Mouse (Mus musculus) gastrocnemius, adult 18-20 months (tissue): ENCODE data around the gene Gm10097. TPM values are rescaled to one million over a fixed set of nuclear protein-coding genes. Genes with fewer than 3 reads are reported as not detected.

ENCODE experiments used
- DNase-seq: peaks from one replicate; pipeline ENCODE4 v3.0.0; 2021; ENCODE audit warnings: low spot score
- long read RNA-seq, 2 experiments: library from polyadenylated mRNA; stranded (forward); transcript quantifications; one replicate each; pipeline ENCODE4 v2.0.0; 2021
- total RNA-seq, 2 experiments: library from RNA; stranded (reverse); gene quantifications; 2 replicates each; pipeline ENCODE4 v1.2.3; 2021

Gene Gm10097
- under 1 TPM; 0.16 to 0.88 TPM for total RNA-seq
- long read RNA-seq, experiment 1, partial matches to known transcripts, result 0 of 1 reads
- long read RNA-seq, experiment 1, other reads (novel, unspliced or antisense), result 0 of 1 reads
- long read RNA-seq, experiment 2, partial matches to known transcripts, result 0 of 1 reads
- long read RNA-seq, experiment 2, other reads (novel, unspliced or antisense), result 0 of 1 reads

DNA sequence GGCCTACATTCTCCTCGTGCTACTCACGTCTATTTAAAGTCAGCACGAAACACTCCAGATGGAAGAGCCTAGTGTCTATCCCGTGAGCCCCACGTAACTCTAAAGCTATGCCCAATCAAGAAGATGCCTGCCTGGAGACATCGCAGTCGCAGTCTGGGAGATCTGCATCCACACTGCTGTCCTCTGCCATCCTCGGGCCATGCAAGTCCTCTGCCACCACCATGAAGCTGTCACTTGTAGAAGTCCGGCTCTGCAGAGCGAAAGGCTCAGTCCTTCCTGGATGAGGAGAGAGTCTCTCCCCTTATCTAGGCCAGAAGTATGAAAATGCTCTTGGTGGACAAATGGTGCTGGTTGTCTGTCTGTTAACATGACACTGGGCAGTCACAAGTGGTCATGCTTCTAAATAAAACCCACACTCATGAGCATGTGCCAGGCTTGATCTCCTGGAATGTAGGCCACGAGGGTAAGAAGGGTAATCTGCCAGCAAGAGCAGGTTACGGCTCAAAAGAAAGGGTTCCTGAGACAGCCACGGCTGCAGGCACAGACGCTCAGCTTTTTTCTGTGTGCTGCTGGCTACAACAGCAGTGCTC, at the start of gene Gm10097:
Gm10097 (plus strand) TSS at position 517 of the 590 bp plus-strand sequence.
- DNase-seq, result peak; percentile 77

DNA sequence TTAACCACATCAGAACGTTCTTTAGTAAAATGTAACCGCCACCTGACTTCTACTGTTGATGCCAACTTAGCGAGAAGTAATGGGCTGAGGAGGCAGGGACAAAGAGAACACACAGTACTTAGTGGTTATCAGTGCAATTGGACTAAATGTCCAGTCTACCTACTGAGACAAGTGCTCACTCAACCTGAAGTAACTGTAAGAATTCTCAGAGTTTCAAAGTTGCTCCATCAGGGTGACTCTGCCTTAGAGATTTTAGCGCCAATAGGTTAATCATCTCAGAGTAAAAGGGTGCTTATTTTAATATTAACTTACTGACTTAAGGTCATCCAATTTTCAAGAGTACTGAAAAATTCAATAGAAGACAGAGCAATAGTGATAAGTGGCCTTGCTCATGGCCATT, 43.1 kb upstream of the Gm10097 start:
- DNase-seq, result no peak

DNA sequence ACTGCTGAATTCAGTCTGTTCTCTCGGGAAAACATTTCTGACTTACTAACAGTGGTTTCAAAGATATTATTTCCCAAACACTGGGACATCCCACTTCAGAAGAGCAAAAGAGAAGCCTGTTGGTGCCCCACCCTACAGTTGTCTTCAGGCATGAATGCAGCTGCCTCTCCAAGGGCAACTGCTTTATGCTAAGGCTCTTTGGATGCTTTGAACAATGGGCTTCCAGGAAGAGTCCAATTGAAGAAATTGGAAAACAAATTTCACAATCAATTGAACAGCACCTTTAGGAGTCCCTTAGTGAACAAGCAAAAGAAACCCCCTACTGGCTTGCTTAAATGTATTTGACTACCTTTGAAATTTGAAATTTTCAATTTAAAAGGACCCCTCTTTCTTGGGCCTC, 41.8 kb upstream of the Gm10097 start:
- no peak for DNase-seq

DNA sequence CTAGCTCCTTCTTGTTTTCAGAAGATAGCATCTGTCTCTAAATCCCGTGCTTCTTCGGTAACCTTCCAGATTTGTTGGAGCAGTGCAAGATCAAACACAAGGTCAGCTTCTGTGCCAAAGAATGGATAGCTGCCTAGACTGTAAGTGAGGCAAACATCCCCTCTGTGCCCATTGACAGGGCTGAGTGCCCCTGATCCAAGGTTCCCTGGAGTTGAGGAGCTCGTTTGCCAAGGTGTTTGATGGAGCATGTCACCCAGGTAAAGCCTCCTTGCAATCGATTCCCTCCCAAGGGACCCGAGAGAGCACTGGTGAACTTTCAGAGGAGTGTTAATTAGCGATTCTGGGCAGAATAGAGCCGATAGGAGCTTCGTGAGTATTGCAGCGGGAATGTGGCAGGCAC, 40.7 kb upstream of the Gm10097 start:
- no peak for DNase-seq

DNA sequence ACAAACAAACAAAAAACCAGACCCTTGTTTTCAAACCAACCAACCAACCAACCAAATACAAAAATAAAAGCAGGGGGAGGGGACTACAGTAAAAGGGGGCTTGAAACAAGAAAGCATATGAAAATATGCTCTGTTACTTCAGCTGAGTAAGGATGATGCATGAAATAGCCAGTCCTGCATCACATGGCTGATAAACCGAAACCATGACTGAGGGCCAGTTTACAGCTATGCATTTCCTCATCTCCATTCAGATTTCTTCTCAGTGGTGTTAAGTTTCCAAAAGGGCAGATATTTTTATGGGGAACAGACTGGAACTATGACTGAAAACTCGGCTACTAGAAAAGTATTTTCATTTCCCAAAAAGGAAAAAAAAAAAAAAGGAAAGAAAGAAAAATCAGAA, 39.8 kb upstream of the Gm10097 start:
- no peak for DNase-seq

DNA sequence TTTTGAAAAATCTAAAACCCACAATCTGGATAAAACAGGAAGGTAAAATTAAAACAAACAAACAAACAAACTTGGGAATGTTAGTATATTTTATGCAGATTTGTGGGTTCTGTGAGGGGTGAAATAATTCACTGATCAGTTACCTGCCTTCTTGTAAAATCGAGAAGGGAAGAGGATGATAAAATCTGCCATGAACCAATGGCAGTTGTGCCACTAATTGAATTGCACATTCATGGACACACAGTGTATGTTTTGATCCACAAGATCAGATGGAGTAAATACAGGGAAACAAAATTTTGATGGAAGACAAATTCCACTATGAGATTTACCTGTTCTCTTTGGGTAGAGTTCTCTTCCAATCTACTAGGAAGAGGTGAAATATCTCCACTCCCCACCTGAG, 39.1 kb upstream of the Gm10097 start:
- no peak for DNase-seq

DNA sequence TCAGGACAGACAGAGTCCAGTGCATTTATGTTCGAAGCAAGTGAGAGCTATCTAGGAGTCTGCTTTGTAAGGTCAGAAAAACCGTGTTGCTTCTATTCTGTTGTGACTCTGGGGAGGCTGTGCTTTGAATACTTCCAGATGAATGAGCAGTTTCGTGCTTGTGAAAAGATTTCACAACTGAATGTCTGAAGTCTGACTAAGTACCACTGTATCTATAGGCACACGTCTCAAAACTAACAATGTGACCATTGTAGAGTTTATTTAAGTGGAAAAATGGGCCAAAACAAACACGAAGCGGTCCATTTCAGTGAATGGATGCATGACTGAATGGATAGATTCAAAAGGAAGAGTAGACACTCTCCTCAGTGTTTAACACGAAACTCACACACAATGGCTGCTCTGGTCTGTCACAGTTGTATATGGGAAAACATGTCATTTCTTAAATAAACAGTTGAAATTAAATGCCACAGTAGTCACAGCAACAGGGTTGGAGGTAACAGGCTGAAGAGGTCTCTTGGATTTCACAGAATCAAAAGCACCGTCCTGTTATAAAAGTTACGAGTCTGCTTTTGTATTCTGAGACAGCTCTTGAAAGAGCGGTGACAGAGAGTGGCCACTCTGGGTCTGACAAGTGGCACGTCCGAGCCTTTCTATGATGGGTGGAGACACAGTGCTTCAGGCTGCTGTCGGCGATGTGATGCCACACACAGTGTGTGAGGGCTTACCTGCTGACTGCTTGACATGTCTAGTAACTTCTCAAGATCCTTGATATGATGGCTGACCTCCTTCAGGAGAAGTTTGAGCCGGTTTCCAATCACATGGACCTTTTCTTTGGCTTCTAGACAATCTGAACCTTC, 36.6 kb upstream of the Gm10097 start:
- DNase-seq, result no peak

DNA sequence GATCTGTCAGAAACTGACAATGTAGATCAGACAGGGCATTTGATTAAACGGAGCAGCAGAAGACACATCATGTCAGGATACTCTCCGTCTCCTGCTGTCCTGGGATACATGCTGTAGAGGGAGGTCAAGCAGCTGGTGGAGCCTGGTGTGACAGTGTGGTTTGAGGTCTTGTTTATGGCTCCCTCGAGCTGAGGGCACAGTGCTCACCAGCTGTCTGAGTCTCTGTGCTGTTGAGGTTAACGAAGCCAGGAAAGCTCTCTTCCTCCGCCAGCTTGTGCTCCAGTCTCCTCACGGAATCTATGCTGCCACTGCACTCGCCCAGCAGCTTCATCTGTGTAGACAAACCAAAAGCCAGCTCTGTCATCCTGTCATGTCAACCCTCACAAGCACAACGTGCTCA, 27.7 kb upstream of the Gm10097 start:
- DNase-seq, result no peak

DNA sequence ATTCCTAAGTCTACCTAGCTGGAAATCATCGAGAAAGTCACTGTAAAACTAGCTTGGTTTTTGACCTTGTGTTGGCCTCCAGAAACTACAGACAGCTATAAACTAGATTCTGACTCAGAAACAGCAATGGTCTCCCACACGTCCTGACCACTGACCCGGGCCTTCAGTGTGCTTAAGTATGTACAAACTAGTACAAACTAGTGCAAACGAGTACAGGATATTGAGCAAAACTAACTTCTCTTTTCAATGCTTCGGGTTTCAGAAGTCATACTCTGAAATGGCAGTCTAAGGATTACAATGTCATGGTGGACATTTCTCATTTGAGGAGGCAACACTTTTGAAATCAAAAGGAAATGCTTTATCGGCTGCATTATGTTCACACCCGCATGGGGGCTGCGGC, 24.5 kb upstream of the Gm10097 start:
- DNase-seq, result no peak

DNA sequence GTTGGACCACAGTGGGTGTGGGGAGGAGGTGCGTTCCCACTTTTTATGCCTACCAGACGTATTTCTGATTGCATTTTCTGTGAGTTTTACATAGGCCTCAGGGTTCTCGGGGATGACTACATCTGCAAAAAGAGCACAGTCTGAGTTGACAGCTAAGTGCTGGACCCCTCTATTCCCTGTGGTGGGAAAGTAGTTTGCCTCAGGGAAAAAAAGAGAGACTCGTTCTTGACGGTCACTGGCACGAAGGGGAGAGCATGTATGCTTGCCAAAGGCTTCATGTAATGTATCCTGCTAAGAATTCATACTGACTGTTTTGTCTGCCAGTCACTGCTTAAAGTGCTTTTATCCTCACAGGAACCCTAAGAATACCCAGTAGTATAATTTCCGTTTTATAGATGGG, 23.8 kb upstream of the Gm10097 start:
- no peak for DNase-seq

DNA sequence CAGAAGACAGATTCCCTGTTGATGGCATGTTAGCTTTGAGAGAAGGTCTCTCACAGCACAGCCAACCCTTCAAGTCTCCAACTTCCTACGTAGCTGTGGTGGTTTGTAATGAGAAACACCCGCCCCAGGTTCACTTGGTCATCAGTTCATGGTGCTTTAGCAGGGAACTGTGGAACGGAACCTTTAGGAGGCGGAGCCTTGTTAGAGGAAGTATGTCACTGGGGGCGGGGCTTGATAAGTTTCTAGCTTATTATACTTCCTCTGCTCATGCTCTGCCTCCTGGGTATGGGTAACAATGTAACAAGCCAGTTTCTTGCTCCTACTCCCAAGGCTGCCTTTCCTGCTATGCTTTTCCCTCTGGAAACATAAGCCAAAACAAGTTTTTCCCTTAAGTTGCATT, 23.3 kb upstream of the Gm10097 start:
- no peak for DNase-seq

DNA sequence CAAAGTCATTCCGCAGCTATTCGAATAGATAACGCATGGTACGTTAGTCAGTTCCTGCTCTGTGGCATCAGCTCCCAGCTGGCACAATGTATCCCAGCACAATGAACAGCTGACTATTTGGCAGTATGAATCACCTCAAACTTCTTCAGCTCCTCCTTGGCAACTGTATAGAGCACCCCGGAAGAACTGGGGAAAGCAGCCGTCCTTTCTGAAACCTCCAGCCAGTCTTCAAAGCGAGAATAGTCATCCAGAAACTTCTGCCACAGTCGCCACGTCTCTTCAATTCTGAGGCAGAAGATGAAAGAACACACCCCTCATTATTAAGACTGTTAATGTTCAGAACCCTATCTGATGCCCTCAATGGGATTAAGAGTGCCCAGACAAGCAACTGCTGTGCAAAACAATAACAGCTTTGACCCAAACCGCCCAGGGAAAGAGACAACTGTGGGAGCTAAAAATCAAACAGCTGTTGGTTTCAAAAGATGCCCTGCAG, 12.7 kb upstream of the Gm10097 start:
- no peak for DNase-seq

DNA sequence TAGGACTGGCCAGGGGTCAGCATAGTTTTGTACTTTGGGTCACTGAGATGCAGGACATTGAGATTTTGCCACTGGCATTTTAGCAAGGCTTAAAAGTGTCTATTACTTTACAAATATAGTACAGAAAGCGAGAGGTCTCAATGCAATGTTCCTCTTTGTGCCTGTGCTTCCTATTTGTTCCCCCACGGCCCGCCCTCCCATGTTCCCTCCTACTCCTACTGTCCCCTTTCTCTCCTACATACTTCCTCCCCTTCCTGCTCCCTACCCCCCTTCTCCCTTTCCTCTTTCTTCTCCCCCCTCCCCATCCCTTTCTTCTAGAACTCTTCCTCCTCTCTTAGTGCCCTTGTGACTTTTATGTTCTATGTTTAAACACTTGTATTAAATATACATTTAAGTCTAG, 12.1 kb upstream of the Gm10097 start:
- no peak for DNase-seq

DNA sequence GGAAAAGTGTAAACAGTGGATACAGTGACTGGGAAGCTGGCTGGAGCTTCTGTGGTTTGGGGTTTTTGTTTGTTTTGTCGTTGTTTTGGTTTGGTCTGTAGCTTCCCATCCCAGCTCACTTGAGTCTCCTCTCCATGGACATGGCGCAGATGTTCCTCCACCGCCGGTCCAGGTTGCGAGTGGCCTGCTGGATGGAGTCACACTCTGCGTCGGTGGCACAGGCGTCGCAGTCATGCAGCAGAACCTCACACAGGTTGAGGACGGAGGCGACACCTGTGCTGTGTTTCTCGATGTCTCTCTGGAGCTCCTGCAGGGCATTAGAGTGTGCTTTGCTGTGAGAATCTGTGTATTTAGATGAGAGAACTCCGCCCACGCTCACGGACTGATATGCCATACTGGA, 11.3 kb upstream of the Gm10097 start:
- no peak for DNase-seq

DNA sequence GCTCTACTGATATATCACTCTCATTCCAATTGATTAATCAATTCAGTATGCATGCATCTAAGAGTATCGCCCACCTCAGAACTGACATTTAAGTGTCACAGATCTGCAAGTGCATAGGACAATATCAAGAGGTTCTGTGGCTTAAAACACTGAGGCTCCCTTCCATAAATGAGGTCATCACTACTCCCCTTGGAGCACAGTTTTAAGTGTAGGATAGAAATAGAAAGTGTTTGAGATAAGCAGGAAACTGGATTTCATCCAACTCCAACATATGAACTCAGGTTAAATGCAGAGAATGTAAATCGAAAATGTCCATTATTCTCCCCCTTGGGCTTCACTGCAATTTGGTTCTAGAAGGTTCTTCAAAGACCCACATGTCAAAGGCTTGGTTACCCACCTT, 10.1 kb upstream of the Gm10097 start:
- no peak for DNase-seq

DNA sequence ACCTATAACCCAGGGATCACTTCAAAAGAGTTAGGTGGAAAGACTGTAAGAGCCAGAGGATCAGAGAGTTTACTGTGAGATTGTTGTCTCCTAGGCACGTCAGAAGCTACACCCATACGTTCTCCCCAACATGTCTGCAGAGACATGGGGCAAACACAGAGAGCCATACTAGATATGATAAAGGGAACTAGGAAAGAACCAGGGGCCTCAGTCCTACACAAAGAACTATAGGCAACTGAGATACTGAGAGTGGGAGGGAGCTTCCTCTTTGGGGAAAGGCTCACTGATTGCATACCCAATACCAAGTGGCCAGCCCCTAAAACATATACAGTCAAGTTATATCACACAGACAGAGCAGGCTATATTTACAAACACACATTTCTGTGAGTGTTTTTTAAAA, 9.0 kb upstream of the Gm10097 start:
- DNase-seq, result no peak

DNA sequence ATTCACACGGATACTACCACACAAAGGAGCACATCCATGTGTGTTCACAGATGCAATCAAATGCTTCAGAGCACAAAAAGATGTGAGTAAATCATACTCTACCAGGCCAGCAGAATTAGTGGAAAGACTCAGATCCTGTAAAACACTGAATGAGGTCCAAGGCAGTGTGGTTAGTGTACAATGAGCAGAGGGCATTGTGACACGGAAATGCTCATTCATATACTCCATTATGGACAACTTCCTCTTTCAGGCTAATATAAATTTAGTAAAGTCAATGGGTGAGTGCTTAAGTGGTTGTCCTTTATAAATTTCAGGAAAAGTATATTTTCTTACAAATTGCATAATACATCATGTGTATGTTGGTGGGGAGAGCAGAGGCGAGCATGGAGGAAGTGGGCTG, 1.9 kb upstream of the Gm10097 start:
- no peak for DNase-seq

DNA sequence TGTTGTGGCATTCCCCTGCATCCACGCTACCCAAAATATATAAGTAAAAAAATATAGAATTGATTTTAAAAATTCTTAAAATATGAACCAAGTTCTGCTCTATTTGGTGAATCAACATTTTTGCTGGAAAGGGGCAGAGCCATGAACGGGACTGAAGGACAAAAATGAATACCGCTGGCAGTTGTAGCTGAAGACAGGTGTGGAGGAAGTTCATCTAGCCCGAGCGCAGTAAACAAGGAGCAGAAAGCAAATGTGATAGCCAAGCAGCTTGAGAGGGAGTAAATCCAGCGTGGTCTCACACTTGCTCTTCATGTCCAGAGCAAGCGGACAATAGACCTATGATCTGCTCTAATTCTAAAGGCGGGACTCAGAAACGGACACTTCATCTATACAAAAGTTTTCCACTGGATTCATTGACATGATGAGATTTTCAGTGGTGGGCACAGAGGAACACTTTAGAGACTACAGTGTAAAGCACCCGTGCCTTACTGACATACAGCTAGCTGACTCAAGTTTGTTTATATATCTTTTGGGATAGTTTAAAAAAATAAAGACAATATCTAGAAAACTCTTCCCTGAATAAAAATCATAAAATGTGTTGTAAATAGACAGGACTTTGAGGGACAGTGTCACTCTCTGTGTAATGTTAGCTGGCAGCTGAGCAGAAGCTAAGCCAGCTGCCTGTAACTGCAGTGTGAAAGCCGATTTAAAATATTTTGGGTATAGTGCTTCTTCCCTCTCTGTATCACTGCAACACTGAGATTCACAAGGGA, 1.4 kb downstream of the Gm10097 start:
- DNase-seq, result no peak

DNA sequence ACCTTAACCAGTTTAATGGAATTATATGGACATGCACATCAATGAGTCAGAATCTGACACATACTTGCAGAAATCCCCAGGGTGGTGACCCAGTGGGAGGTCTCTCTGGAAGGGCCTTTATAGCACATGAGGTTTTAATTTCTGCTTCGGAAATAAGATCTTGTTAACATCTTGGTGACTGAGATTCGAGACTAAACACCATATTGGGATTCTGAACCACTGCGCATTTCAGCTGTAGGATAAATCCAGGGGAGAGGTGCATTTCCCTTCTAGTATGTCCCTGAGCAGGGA, 1.9 kb downstream of the Gm10097 start:
- no peak for DNase-seq

DNA sequence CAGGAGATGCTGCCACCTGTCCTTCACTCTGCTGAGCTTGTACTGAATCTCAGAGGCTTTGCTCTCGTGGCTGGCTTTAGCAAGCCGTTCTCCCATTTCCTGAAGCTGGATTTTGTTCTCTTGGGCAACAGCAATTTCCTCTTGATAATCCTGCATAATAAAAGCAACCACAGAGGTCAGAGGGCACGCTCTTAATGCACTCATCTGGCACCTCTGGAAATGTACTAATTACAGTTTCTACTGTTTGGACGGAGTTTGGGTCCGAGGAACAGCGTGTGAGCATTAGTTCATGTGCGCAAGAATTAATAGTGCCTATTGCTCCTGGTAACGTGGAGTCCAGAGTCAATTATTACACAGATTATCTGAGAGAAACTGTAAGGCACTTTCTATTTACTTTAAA, 3.1 kb downstream of the Gm10097 start:
- DNase-seq, result no peak

DNA sequence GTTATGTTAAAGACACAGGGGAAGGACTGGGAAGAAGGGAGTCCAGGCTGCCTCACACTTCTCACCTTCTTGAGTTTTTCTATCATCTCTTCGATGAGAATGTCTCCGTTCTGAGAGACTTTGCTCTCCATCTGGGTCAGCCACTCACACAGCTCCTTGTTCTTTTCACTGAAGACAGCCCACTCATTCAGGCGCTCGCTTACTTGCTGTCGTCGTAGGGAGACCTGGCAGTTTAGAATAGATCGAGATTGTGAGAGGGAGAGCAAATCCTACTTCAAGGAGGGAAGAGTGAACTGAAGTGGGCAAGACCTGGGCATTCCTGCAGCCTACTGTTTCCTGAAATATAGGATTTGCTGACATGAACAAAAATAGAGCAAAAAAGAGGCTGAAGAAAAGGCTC, 6.7 kb downstream of the Gm10097 start:
- no peak for DNase-seq

DNA sequence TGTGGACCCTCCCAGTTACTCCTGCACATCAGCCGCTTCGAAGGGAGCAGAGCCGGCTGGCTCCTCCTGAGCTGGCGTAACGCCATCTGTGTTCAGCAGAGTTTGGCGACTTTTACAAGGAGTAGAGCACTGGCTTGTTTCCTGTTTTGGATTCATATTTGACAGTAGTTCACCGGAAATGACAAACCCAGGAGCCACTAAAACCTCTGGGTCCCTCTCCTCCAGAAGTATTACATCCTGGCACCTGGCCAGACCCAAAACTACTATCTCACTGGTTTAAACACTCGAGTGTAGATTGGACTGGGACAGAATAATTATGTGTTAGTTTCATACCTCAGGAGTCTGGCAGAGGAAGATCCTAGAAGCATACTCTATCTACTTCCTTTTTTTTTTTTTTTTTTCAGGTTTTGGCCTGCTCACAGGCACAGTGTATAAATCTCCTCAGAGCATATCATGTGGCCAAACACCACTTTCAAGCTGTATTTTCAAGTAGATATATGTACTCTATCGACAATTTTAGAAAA, 11.0 kb downstream of the Gm10097 start:
- DNase-seq, result peak; percentile 48
